Mouse (Mus musculus): ENCODE results near the gene Trpm3. TPM values are rescaled to one million over a fixed set of nuclear protein-coding genes. Genes with fewer than 3 reads are reported as not detected.

Gene Trpm3
- total and polyA plus RNA-seq, 2 experiments: not detected

DNA sequence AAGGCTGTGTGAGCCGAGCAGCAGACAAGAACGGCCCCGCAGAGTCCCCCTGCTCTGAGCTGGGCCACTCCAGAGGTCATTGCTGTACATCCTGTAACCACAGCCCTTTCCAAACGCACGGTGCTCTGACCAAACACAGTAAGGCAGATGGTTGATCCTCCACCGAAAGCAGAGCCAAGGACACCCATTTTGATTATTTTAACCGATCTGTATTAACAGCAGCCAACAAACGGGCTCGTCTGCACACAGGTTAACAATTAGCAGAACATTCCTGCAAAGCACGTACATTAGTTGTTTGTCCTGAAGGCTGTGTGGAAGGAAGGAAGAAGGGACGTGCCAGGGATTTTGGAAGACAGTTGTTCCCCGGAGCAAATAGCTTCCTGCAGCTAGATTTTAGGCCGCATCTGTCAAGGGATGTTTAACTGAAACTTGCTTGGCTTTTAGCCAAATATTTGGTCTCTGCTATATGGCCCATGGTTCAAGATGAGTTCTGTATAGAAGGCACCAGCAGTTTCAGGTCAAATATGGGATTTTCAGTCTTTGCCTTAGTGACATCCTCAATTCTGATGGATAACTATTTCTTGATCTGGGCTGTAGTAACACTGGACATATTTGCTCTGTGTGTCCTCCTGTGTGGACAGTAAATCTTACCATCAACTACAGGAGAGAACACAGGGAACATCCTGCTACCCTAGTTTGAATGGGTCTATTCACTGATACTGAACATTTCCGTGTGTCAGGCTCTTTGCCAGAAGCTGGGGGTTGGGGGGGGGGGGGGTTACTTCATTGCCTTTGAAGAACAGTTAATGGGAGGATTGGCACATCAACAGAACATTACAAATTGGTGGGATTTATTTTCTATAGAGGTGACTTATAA, 800.2 kb downstream of the Trpm3 start:
- DNase-seq (ENCODE audit: extremely low read depth, low read depth, low spot score): peak; percentile 6
- no peak for TF ChIP-seq POLR2A (IDR thresholded peaks at IDR 0.05; ENCODE audit: extremely low read depth, insufficient read depth, low read length)
- no peak for TF ChIP-seq CTCF (IDR thresholded peaks at IDR 0.05; ENCODE audit: low read depth, low read length)
- Histone ChIP-seq H3K9ac (ENCODE audit: low read depth, low read length) (no peak overlapping the region), H3K4me1 (ENCODE audit: control insufficient read depth, insufficient read depth, low read length) (peaks cover 2% of the 10 kb centered on the region), H3K27ac (replicated peaks; ENCODE audit: insufficient read depth, low read depth, low read length) (no peak overlapping the region), H3K4me3 (ENCODE audit: insufficient read depth, low read depth, low read length) (no peak overlapping the region), H3K36me3 (ENCODE audit: control insufficient read depth, insufficient read depth, low read length) (no peaks in the 10 kb centered on the region), H3K27me3 (ENCODE audit: control insufficient read depth, insufficient read depth, low read length) (no peaks in the 10 kb centered on the region), H3K79me2 (ENCODE audit: control insufficient read depth, insufficient read depth, low read length) (no peaks in the 10 kb centered on the region)
- WGBS: 29% methylated on average over 14 of the region's 14 CpGs

DNA sequence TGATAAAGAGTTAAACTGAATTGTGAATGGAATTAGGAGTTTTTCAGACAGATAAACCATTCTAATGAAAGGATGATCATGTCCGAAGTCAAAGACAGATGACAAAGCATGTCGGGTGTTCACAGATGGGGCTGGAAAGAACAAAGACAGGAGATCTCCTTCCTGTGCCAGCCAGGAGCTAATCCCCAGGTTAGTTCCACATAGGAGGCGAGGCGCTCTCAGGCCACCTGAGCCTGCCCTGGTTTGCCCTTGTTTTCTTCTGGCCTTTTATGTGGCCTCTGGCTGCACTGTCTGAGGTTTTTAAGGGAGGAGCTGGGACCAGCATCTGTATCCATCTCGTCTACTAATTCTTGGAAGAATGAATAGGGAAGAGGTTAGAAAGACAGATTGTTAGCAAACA, 801.0 kb downstream of the Trpm3 start:
- H3K36me3 ChIP-seq (ENCODE audit: control insufficient read depth, insufficient read depth, low read length): no peaks in the 10 kb centered on the region
- H3K9ac ChIP-seq (ENCODE audit: low read depth, low read length): no peak overlapping the region
- no peak overlapping the region for H3K27ac ChIP-seq (replicated peaks; ENCODE audit: insufficient read depth, low read depth, low read length)
- H3K79me2 ChIP-seq (ENCODE audit: control insufficient read depth, insufficient read depth, low read length): no peaks in the 10 kb centered on the region
- TF ChIP-seq POLR2A (IDR thresholded peaks at IDR 0.05; ENCODE audit: extremely low read depth, insufficient read depth, low read length): no peak
- no peak for TF ChIP-seq CTCF (IDR thresholded peaks at IDR 0.05; ENCODE audit: low read depth, low read length)
- peaks cover 2% of the 10 kb centered on the region for H3K4me1 ChIP-seq (ENCODE audit: control insufficient read depth, insufficient read depth, low read length)
- DNase-seq (ENCODE audit: extremely low read depth, low read depth, low spot score): no peak
- WGBS: 71% methylated on average over 5 of the region's 5 CpGs
- H3K27me3 ChIP-seq (ENCODE audit: control insufficient read depth, insufficient read depth, low read length): no peaks in the 10 kb centered on the region
- H3K4me3 ChIP-seq (ENCODE audit: insufficient read depth, low read depth, low read length): no peak overlapping the region

DNA sequence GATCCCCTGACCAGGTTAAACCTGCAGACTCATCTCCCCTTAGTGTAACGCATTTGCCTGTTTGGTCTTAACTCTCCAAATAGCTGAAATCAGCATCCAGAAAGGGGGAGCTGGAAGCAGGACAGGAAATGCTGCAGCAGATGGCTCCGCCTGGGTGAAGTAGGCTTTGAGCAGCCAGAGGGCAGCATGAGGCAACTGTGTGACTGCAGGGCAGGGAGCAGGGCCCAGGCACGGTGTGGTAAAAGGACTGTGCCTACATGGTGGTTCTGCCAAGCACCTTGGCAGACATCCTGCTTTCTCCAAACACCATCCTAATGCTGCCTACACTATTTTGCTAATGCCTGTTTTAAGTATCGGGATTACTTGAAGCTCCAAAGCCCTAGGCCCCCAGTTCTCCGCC, 801.6 kb downstream of the Trpm3 start:
- Histone ChIP-seq H3K9ac (ENCODE audit: low read depth, low read length) (no peak overlapping the region), H3K79me2 (ENCODE audit: control insufficient read depth, insufficient read depth, low read length) (no peaks in the 10 kb centered on the region), H3K27ac (replicated peaks; ENCODE audit: insufficient read depth, low read depth, low read length) (no peak overlapping the region), H3K27me3 (ENCODE audit: control insufficient read depth, insufficient read depth, low read length) (no peaks in the 10 kb centered on the region), H3K4me1 (ENCODE audit: control insufficient read depth, insufficient read depth, low read length) (peaks cover 2% of the 10 kb centered on the region), H3K4me3 (ENCODE audit: insufficient read depth, low read depth, low read length) (no peak overlapping the region), H3K36me3 (ENCODE audit: control insufficient read depth, insufficient read depth, low read length) (no peaks in the 10 kb centered on the region)
- peak; percentile 78 for DNase-seq (ENCODE audit: extremely low read depth, low read depth, low spot score)
- 27% methylated on average over 5 of the region's 5 CpGs for WGBS
- TF ChIP-seq CTCF (IDR thresholded peaks at IDR 0.05; ENCODE audit: low read depth, low read length) (peak; percentile 98), POLR2A (IDR thresholded peaks at IDR 0.05; ENCODE audit: extremely low read depth, insufficient read depth, low read length) (no peak)

DNA sequence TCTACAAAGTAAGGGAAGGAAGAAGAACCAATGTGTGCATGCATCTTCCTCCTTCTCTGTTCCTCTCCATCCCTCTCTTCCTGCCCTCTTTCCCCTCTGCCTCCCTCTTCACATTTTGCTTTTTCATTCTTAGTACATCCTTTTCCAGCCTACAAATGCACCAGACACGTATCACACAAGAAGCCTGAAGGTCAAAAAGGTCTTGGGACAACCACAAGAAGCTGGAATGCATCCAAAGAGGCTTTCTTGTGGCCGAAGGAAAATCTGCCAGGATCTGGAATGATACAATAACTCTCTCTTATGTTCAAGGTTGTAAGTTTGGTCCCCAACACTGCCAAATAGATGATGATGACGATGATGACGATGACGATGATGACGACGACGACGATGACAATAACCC, 802.1 kb downstream of the Trpm3 start:
- no peak for DNase-seq (ENCODE audit: extremely low read depth, low read depth, low spot score)
- H3K27me3 ChIP-seq (ENCODE audit: control insufficient read depth, insufficient read depth, low read length): no peaks in the 10 kb centered on the region
- H3K9ac ChIP-seq (ENCODE audit: low read depth, low read length): no peak overlapping the region
- H3K4me3 ChIP-seq (ENCODE audit: insufficient read depth, low read depth, low read length): no peak overlapping the region
- TF ChIP-seq CTCF (IDR thresholded peaks at IDR 0.05; ENCODE audit: low read depth, low read length) (no peak), POLR2A (IDR thresholded peaks at IDR 0.05; ENCODE audit: extremely low read depth, insufficient read depth, low read length) (no peak)
- H3K36me3 ChIP-seq (ENCODE audit: control insufficient read depth, insufficient read depth, low read length): no peaks in the 10 kb centered on the region
- H3K4me1 ChIP-seq (ENCODE audit: control insufficient read depth, insufficient read depth, low read length): peaks cover 2% of the 10 kb centered on the region
- WGBS: 87% methylated on average over 9 of the region's 9 CpGs
- no peaks in the 10 kb centered on the region for H3K79me2 ChIP-seq (ENCODE audit: control insufficient read depth, insufficient read depth, low read length)
- no peak overlapping the region for H3K27ac ChIP-seq (replicated peaks; ENCODE audit: insufficient read depth, low read depth, low read length)

DNA sequence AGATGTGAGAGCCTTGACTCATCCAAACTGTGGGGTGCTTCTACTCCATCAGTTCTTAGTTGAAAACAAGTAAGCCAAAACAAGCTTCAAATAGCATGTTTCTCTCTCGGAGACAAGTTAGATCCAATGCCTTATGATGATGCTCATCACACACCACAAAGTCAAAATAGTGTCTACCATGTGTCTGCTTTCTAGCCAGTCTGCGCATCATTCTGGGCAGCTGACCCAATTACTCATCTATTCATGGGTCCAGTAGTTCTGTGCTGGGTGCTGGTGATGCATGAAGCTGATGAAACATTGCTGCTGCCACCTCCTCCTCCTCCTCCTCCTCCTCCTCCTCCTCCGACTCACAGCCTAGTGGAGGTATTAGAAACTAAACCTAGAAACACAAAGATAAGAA, 813.6 kb downstream of the Trpm3 start:
- Histone ChIP-seq H3K36me3 (ENCODE audit: control insufficient read depth, insufficient read depth, low read length) (no peaks in the 10 kb centered on the region), H3K27me3 (ENCODE audit: control insufficient read depth, insufficient read depth, low read length) (no peaks in the 10 kb centered on the region), H3K9ac (ENCODE audit: low read depth, low read length) (no peak overlapping the region), H3K27ac (replicated peaks; ENCODE audit: insufficient read depth, low read depth, low read length) (no peak overlapping the region), H3K4me3 (ENCODE audit: insufficient read depth, low read depth, low read length) (no peak overlapping the region), H3K79me2 (ENCODE audit: control insufficient read depth, insufficient read depth, low read length) (no peaks in the 10 kb centered on the region), H3K4me1 (ENCODE audit: control insufficient read depth, insufficient read depth, low read length) (no peaks in the 10 kb centered on the region)
- no peak for DNase-seq (ENCODE audit: extremely low read depth, low read depth, low spot score)
- 92% methylated on average over 3 of the region's 3 CpGs for WGBS
- TF ChIP-seq POLR2A (IDR thresholded peaks at IDR 0.05; ENCODE audit: extremely low read depth, insufficient read depth, low read length): no peak
- TF ChIP-seq CTCF (IDR thresholded peaks at IDR 0.05; ENCODE audit: low read depth, low read length): no peak

DNA sequence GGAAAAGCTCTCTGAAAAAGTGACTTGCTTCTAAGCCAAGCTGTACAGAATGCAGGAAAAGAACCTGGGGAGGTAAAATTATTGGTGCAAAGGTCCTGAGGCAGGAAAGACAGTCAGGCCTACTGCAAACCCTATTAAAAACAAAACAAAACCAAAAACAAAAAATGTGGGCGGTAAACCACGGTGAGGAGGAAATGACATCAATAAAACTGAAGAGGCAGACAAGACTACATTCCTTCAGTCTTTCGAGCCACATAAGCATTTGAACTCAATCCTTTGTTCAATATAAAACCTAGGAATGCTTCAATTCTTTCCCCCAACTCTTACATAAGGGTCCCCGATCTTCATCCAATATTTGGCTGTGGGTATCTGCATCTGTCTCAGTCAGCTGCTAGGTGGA, 814.3 kb downstream of the Trpm3 start:
- H3K27ac ChIP-seq (replicated peaks; ENCODE audit: insufficient read depth, low read depth, low read length): no peak overlapping the region
- DNase-seq (ENCODE audit: extremely low read depth, low read depth, low spot score): no peak
- H3K9ac ChIP-seq (ENCODE audit: low read depth, low read length): no peak overlapping the region
- H3K79me2 ChIP-seq (ENCODE audit: control insufficient read depth, insufficient read depth, low read length): no peaks in the 10 kb centered on the region
- H3K4me1 ChIP-seq (ENCODE audit: control insufficient read depth, insufficient read depth, low read length): no peaks in the 10 kb centered on the region
- H3K27me3 ChIP-seq (ENCODE audit: control insufficient read depth, insufficient read depth, low read length): no peaks in the 10 kb centered on the region
- no peak for TF ChIP-seq CTCF (IDR thresholded peaks at IDR 0.05; ENCODE audit: low read depth, low read length)
- no peak overlapping the region for H3K4me3 ChIP-seq (ENCODE audit: insufficient read depth, low read depth, low read length)
- WGBS: 88% methylated on average over 4 of the region's 4 CpGs
- no peaks in the 10 kb centered on the region for H3K36me3 ChIP-seq (ENCODE audit: control insufficient read depth, insufficient read depth, low read length)

Data from liver, adult 2 months (tissue).